Mouse (Mus musculus) cerebellum, adult 2 months (tissue): ENCODE data around the gene Rimklb.

Experiments used
- CTCF ChIP-seq: fragments of 200-500 bp; IDR thresholded peaks from 2 replicates; pipeline ENCODE4 v1.5.1; 2011; ENCODE audit warnings: low read depth, mild to moderate bottlenecking, control low read depth, low read length, moderate library complexity, borderline replicate concordance; ENCODE audit not compliant: insufficient read depth
- POLR2A ChIP-seq: fragments of 200-500 bp; IDR thresholded peaks from 2 replicates; pipeline ENCODE4 v1.6.1; 2011; ENCODE audit warnings: low read length, control low read depth, borderline replicate concordance; ENCODE audit not compliant: insufficient read depth

DNA sequence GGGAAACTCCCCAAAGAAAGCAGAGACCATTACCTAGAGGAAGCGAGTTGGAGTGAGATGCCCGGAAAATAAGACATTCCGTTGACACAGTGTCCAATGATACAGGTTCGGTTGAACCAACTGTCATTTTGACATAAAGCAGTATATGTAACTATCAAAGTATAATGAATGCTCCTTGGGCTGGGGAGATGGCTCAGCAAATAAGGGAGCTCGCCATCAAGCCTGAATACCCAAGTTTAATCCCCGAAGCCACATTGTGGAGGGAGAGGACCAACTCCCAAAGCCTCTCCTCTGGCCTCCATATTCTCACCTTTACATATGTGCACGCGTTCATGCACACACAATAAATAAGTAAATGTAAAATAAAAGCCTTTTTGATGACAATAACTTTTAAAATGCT is 87.3 kb downstream of the Rimklb start:
- TF ChIP-seq CTCF (no peak), POLR2A (no peak)
